Mouse (Mus musculus) layer of hippocampus, adult 11-12 months (tissue): Measurements from ENCODE around the gene Ccl17.
A peak's percentile ranks its signal among the peaks of the same experiment; 100 is the strongest.
"Not testable (repeated sequence)": the region's sequence is repeated elsewhere in the genome, so short reads cannot be mapped to it uniquely, and the experiment has no call there.

ENCODE experiments used
- DNase-seq: peaks from one replicate; pipeline ENCODE4 v3.0.0; 2022; ENCODE audit warnings: low spot score

Gene Ccl17

GRCm38 (mm10) chr8:94826210-94826609 is 16.0 kb downstream of the Ccl17 start:
- no peak for DNase-seq

DNA sequence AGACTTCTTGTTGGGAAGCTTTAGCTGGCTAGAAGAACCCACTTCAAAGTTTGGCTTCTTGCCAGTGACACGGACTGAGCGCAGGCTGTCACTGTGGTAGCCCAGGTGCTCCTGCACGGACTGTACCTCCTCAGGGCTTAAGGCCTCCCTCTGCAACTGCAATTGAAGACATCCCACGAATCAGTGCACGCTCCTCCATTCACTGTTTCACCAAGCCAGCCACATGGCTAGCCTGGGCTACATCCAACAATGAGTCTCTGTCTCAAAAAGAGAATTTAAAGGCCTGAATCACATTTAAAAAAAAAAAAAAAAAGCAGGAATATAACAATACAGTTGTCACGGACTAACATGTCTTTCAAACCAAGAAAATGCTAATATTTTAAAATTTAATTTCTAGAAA is 18.0 kb downstream of the Ccl17 start:
- DNase-seq = no peak

DNA sequence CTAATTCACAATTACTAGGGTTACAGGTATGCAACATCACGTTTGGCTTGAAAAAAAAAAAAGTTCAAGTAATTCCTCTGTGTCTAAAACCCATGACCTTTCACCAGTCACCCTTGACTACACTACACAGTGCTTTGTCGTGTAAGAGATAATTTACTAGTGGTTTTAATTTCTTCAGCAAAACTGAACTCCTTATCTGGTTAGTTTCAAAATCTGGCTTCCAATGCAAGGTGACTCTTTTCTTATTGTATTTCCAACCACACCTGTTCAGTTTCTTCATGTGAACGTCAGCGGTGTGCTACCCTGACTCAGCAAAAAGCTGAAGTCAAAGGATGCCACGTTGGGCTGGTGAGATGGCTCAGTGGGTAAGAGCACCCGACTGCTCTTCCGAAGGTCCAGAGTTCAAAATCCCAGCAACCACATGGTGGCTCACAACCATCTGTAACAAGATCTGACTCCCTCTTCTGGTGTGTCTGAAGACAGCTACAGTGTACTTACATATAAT is 23.7 kb downstream of the Ccl17 start:
- DNase-seq = not testable (repeated sequence)

- not testable (repeated sequence) for DNase-seq
These were observed 25.5 kb downstream of the Ccl17 start for GRCm38 (mm10) chr8:94835751-94836150.

DNA sequence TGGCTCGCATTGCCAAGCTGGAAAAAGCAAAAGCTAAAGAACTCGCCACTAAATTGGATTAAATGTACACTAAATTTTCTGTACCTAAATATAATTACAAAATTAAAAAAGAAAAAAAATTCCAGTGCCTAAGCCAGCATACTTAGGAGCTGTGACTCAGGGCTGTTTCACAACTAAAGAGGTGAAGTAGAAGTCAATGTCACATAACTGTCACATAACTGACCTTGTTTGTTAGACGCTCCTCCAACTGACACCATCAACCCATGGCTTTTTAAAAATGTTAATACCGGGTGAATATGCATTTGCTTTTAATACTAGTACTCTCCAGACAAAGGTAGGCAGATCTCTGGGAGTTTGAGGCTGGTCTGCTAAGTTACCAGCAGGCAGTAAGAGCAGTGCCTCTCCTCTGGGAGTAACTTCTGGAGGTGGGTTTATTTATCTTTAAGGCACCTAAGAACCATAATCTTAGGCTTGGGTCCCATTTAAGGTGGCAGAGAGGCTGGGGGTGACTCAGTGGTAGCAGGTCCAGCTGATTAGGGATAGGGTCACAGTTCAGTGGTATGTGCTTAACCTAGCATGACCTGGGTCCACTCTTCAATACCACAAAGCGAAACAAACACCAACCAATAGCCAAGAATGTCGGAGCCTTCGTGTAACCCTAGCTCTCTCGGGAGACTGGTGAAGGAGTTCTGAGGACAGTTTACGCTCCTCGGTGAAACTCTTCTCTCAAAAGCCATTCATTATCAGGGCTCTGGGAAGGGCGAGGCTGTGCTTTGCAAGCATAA is 26.4 kb downstream of the Ccl17 start:
- DNase-seq = no peak

GRCm38 (mm10) chr8:94837662-94838574 is 27.7 kb downstream of the Ccl17 start, which contains the start of the genes Coq9 and Ciapin1:
Gene Coq9 (plus strand): TSS chr8:94838321.
Gene Ciapin1 (minus strand): TSS chr8:94838358.
- peak; percentile 96 for DNase-seq

- DNase-seq = peak; percentile 75
These were observed 28.3 kb downstream of the Ccl17 start for GRCm38 (mm10) chr8:94838600-94838999.

- no peak for DNase-seq
These were observed 30.9 kb downstream of the Ccl17 start for GRCm38 (mm10) chr8:94841183-94841582.

DNA sequence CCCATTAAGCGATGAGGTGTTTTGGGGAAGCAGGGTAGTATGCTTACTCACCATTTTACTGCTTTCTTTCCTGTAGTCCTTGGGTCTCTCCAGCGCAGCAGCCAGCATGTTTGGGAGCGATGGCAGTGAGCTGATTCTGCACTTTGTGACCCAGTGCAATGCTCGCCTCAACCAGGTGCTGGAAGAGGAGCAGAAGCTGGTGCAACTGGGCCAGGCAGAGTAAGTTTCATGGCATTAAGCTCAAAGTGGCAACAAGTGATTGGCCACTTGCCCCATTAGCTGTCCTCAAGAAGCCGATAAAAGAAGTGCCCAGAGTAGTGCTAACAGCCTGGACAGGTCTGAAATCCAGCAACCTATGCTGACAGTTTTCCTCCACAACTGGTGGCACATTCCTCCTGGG is 39.8 kb downstream of the Ccl17 start:
- no peak for DNase-seq

GRCm38 (mm10) chr8:94854761-94855160 is 44.5 kb downstream of the Ccl17 start:
- not testable (repeated sequence) for DNase-seq

DNA sequence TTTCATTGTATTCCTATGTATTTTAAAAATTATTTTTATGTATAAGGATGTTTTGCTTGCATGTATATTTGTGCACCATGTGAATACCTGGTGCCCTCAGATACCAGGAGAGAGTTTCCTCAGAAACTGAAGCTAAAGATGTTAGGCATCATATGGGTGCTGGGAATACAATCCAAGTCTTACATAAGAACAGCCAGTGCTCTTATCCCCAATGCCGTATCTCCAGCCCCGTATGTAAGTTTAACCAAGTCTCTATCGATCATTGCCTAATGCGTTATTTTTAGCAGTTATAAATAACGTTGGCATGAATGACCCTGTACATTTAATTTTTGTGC is 46.7 kb downstream of the Ccl17 start:
- no peak for DNase-seq

- peak; percentile 89 for DNase-seq
These were observed 47.3 kb downstream of the Ccl17 start, which contains the start of gene Polr2c for GRCm38 (mm10) chr8:94857346-94858173. Gene Polr2c (plus strand): TSS chr8:94857450.

DNA sequence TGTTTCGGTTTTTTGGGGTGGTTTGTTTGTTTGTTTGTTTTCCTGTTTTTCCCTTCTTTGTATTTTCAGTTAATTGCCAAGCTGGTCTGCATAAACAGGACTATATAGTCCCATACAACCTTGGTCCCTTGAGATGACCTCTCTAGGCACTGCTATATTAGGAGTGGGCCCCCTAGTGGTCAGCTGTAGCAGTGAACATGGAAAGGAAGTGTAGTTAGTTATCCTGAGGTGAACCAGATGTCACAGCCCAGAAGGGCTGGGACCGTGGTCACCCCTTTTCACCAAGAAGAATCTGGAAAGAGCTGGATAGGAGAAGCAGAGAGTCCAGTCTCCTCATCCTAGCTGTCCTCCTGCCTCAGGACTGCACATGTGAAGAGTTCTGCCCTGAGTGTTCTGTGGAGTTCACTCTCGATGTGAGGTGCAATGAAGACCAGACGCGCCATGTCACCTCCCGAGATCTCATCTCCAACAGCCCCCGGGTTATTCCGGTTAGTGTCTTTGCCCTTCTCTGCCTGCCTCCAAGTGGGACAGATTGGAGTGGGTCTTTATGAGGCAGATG is 51.2 kb downstream of the Ccl17 start:
- peak; percentile 71 for DNase-seq
